Mouse (Mus musculus): ENCODE data around the gene Tagln2. TPM values are rescaled to one million over a fixed set of nuclear protein-coding genes. Genes with fewer than 3 reads are reported as not detected.

The Tagln2 gene
- polyA plus RNA-seq, 1 experiment, result 393 TPM

GRCm38 (mm10) chr1:172552623-172553022, 52.8 kb downstream of the Tagln2 start:
- H3K27me3 ChIP-seq (ENCODE audit: control insufficient read depth, insufficient read depth, insufficient read length), result peaks cover 3% of the 10 kb centered on the region
- H3ac ChIP-seq (ENCODE audit: control insufficient read depth, insufficient read length), result no peak overlapping the region
- TF ChIP-seq MAX (IDR thresholded peaks at IDR 0.05; ENCODE audit: low read depth) (no peak), SRF (IDR thresholded peaks at IDR 0.05; ENCODE audit: control insufficient read depth, insufficient read length, low read depth) (no peak), REST (IDR thresholded peaks at IDR 0.05; ENCODE audit: insufficient read depth, insufficient read length) (no peak), POLR2AphosphoS2 (IDR thresholded peaks at IDR 0.05; ENCODE audit: insufficient read length, low read depth) (no peak), POLR2A (IDR thresholded peaks at IDR 0.05; ENCODE audit: insufficient read length, low read depth) (no peak), MYOG (IDR thresholded peaks at IDR 0.05; ENCODE audit: control insufficient read depth in 1 of 3, insufficient read depth in 1 of 3, insufficient read length in 2 of 3, low read depth in 2 of 3) (no peak), TCF12 (IDR thresholded peaks at IDR 0.05; ENCODE audit: insufficient read depth, poor library complexity, severe bottlenecking) (no peak), MYOD1 (IDR thresholded peaks at IDR 0.05; ENCODE audit: control insufficient read depth in 1 of 3, insufficient read length in 2 of 3, low read depth in 2 of 3) (no peak), USF1 (IDR thresholded peaks at IDR 0.05; ENCODE audit: low read depth) (no peak), CEBPB (IDR thresholded peaks at IDR 0.05; ENCODE audit: insufficient read depth, poor library complexity, severe bottlenecking) (no peak)
- H3K4me2 ChIP-seq (ENCODE audit: low read depth), result no peak overlapping the region
- H3K79me2 ChIP-seq (ENCODE audit: control insufficient read depth, insufficient read depth), result no peaks in the 10 kb centered on the region
- H3K36me3 ChIP-seq (ENCODE audit: control insufficient read depth, insufficient read depth), result no peaks in the 10 kb centered on the region
- no peak overlapping the region for H3K4me3 ChIP-seq

- TF ChIP-seq POLR2A (IDR thresholded peaks at IDR 0.05; ENCODE audit: insufficient read length, low read depth) (no peak), MYOG (IDR thresholded peaks at IDR 0.05; ENCODE audit: control insufficient read depth in 1 of 3, insufficient read depth in 1 of 3, insufficient read length in 2 of 3, low read depth in 2 of 3) (no peak), CEBPB (IDR thresholded peaks at IDR 0.05; ENCODE audit: insufficient read depth, poor library complexity, severe bottlenecking) (no peak), E2F4 (IDR thresholded peaks at IDR 0.05; ENCODE audit: insufficient read depth) (no peak), TCF3 (IDR thresholded peaks at IDR 0.05; ENCODE audit: insufficient read length, low read depth) (no peak), SRF (IDR thresholded peaks at IDR 0.05; ENCODE audit: control insufficient read depth, insufficient read length, low read depth) (no peak), REST (IDR thresholded peaks at IDR 0.05; ENCODE audit: insufficient read depth, insufficient read length) (no peak), TCF12 (IDR thresholded peaks at IDR 0.05; ENCODE audit: insufficient read depth, poor library complexity, severe bottlenecking) (no peak), USF1 (IDR thresholded peaks at IDR 0.05; ENCODE audit: low read depth) (no peak), POLR2AphosphoS2 (IDR thresholded peaks at IDR 0.05; ENCODE audit: insufficient read length, low read depth) (no peak), MYOD1 (IDR thresholded peaks at IDR 0.05; ENCODE audit: control insufficient read depth in 1 of 3, insufficient read length in 2 of 3, low read depth in 2 of 3) (no peak), MAX (IDR thresholded peaks at IDR 0.05; ENCODE audit: low read depth) (no peak)
- no peaks in the 10 kb centered on the region for H3K79me2 ChIP-seq (ENCODE audit: control insufficient read depth, insufficient read depth)
- H3K4me2 ChIP-seq (ENCODE audit: low read depth), result no peak within 1 kb of the TSS
- peaks cover 3% of the 10 kb centered on the region for H3K27me3 ChIP-seq (ENCODE audit: control insufficient read depth, insufficient read depth, insufficient read length)
- H3ac ChIP-seq (ENCODE audit: control insufficient read depth, insufficient read length), result no peak within 1 kb of the TSS
- H3K4me3 ChIP-seq, result no peak within 1 kb of the TSS
- H3K36me3 ChIP-seq (ENCODE audit: control insufficient read depth, insufficient read depth), result no peaks in the 10 kb centered on the region
Observed at GRCm38 (mm10) chr1:172555638-172556037, 55.8 kb downstream of the Tagln2 start, which contains the start of gene Vsig8. Vsig8 (plus strand) TSS chr1:172555938.

Other genes starting within 250 kb of the Tagln2 start
- gene Atp1a4, start 241.6 kb upstream of the Tagln2 start, polyA plus RNA-seq (2012; fragmentation: generic; extraction: Trizol), result 0.06 TPM
- gene Igsf8, start 238.4 kb upstream of the Tagln2 start, polyA plus RNA-seq (2012; fragmentation: generic; extraction: Trizol), result 79.7 TPM
- 92.9 TPM for gene Atp1a2, start 202.0 kb upstream of the Tagln2 start, polyA plus RNA-seq (2012; fragmentation: generic; extraction: Trizol)
- gene Kcnj9, start 170.7 kb upstream of the Tagln2 start, polyA plus RNA-seq (2012; fragmentation: generic; extraction: Trizol), result 0.01 TPM
- not detected for gene Kcnj10, start 158.8 kb upstream of the Tagln2 start, polyA plus RNA-seq (2012; fragmentation: generic; extraction: Trizol)
- 2.7 TPM for gene Pigm, start 123.5 kb upstream of the Tagln2 start, polyA plus RNA-seq (2012; fragmentation: generic; extraction: Trizol)
- gene Slamf9, start 24.7 kb upstream of the Tagln2 start, polyA plus RNA-seq (2012; fragmentation: generic; extraction: Trizol), result 4.7 TPM
- gene Igsf9, start 18.3 kb upstream of the Tagln2 start, polyA plus RNA-seq (2012; fragmentation: generic; extraction: Trizol), result 0.77 TPM
- not detected for gene Cfap45, start 20.8 kb downstream of the Tagln2 start, polyA plus RNA-seq (2012; fragmentation: generic; extraction: Trizol)
- not detected for gene Vsig8, start 55.9 kb downstream of the Tagln2 start, polyA plus RNA-seq (2012; fragmentation: generic; extraction: Trizol)
- gene Slamf8, start 90.5 kb downstream of the Tagln2 start, polyA plus RNA-seq (2012; fragmentation: generic; extraction: Trizol), result not detected
- gene Fcrl6, start 102.5 kb downstream of the Tagln2 start, polyA plus RNA-seq (2012; fragmentation: generic; extraction: Trizol), result not detected
- 1.9 TPM for gene Dusp23, start 132.9 kb downstream of the Tagln2 start, polyA plus RNA-seq (2012; fragmentation: generic; extraction: Trizol)
- gene Crp, start 198.0 kb downstream of the Tagln2 start, polyA plus RNA-seq (2012; fragmentation: generic; extraction: Trizol), result not detected